Mouse (Mus musculus): ENCODE data around the gene Pla2r1.

DNA sequence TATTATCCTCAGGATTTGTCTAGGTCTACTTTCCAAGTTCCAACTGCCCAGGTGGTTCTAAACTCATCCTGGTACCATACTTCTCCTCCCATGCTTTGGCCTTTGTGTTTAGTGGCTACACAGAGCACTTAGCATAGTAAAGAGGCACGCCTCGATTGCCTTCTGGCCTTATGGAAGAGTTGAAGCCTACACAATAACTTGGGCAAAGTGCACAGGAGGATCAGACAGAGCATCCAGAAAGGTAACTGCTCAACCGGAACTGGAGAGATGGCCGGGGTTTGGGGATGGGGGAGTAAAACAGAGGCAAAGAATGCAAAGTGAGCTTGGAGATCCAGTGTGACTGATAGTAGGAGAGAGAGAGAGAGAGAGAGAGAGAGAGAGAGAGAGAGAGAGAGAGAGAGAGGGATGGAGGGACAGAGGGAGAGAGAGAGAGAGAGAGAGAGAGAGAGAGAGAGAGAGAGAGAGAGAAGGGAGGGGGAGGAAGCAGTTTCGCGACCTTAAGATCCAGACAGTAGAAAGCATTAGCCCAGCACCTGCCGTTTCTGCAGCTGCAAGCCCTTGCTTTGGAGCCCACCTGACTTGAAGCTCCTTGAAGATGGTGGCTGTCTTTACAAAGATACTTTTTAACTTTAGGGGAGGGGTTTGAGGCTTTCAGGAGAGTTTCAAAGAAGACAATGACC lies 168.9 kb downstream of the Pla2r1 start:
- TF ChIP-seq GATA1 (IDR thresholded peaks at IDR 0.05; ENCODE audit: borderline replicate concordance, low read length): no peak
- no peak for TF ChIP-seq CTCF (IDR thresholded peaks at IDR 0.05; ENCODE audit: low read depth, low read length)
- no peak for TF ChIP-seq TAL1 (conservative IDR thresholded peaks at IDR 0.05; ENCODE audit: low read depth, low read length)
- TF ChIP-seq POLR2AphosphoS5 (IDR thresholded peaks at IDR 0.05; ENCODE audit: insufficient replicate concordance, low read depth, low read length): no peak
- TF ChIP-seq GATA2 (IDR thresholded peaks at IDR 0.05; ENCODE audit: borderline replicate concordance, low read depth, low read length): no peak
